Mouse (Mus musculus) limb, embryonic 11.5 days (tissue): ENCODE measurements around the gene Taf3. TPM values are rescaled to one million over a fixed set of nuclear protein-coding genes. Genes with fewer than 3 reads are reported as not detected.

ENCODE experiments used
- ATAC-seq: fragments of 200-750 bp; cut with Nextera tagmentation; 2 replicates; pipeline ENCODE4 v1.8.0; 2017; ENCODE audit warnings: low read depth; ENCODE audit not compliant: insufficient number of reproducible peaks, low FRiP score, low TSS enrichment
- DNase-seq: peaks from one replicate; pipeline ENCODE4 v3.0.0-alpha.2; 2015; ENCODE audit warnings: low spot score
- H3K27ac ChIP-seq: fragments of 300-500 bp; sonication (generic); replicated peaks from 2 replicates; pipeline ENCODE4 v1.5.1; 2014; ENCODE audit warnings: low read depth, mild to moderate bottlenecking, low read length
- H3K27me3 ChIP-seq: fragments of 300-500 bp; sonication (generic); 2 replicates; pipeline ENCODE4 v1.6.1; 2014; ENCODE audit warnings: mild to moderate bottlenecking, low read length, mixed read lengths; ENCODE audit not compliant: control insufficient read depth, insufficient read depth
- H3K36me3 ChIP-seq: fragments of 300-500 bp; sonication (generic); 2 replicates; pipeline ENCODE4 v1.6.1; 2014; ENCODE audit warnings: mild to moderate bottlenecking, low read length, moderate library complexity, mixed read lengths; ENCODE audit not compliant: control insufficient read depth, insufficient read depth
- H3K4me1 ChIP-seq: fragments of 300-500 bp; sonication (generic); 2 replicates; pipeline ENCODE4 v1.6.1; 2014; ENCODE audit warnings: low read length, mixed read lengths; ENCODE audit not compliant: control insufficient read depth, insufficient read depth
- H3K4me2 ChIP-seq: fragments of 300-500 bp; sonication (generic); 2 replicates; pipeline ENCODE4 v1.6.1; 2014; ENCODE audit warnings: low read depth, mild to moderate bottlenecking, moderate library complexity; ENCODE audit not compliant: severe bottlenecking
- H3K4me3 ChIP-seq: fragments of 300-500 bp; sonication (generic); 2 replicates; pipeline ENCODE4 v1.5.1; 2014; ENCODE audit warnings: low read depth, low read length
- H3K9ac ChIP-seq: fragments of 300-500 bp; sonication (generic); 2 replicates; pipeline ENCODE4 v1.6.1; 2014; ENCODE audit warnings: mild to moderate bottlenecking, low read length
- H3K9me3 ChIP-seq: fragments of 300-500 bp; sonication (generic); 2 replicates; pipeline ENCODE4 v1.6.1; 2016; ENCODE audit warnings: low read length; ENCODE audit not compliant: control insufficient read depth
- WGBS: fragments of 180-500 bp; shearing (Covaris S2); extraction: QIAGEN DNeasy Blood & Tissue Kit; methylation state at CpG from one replicate; pipeline ENCODE4 v1.1.7; 2014; 5-methylcytosine and 5-hydroxymethylcytosine counted together
- polyA plus RNA-seq: library from polyadenylated mRNA; unstranded; fragments of >200 nt; fragmentation: Nextera tagmentation; extraction: Ambion mirVana; gene quantifications from 2 replicates; pipeline ENCODE4 v1.2.1, GENCODE M21; 2014

The Taf3 gene
- polyA plus RNA-seq, 1 experiment from 2014 or later: 17.3 TPM

DNA sequence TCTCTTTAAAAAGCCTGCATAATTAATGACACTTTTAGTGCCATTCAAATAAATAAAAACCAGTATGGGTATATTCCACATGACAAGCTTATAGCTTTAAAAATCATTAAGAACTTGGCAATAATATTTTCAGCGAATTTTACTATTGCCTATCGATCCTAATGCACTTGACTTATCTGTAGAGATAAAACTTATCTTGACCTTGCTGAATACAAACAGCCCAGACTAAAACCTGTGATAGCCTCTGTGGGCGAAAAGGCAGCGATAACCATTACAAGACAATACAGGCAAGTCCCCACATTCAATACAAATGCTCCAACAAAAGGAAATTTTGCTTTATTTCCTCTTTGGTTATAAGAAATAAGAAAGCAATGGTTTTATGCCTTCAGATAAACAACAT lies 39.8 kb downstream of the Taf3 start:
- DNase-seq (no peak), ATAC-seq (no peak)
- H3K27ac ChIP-seq: no peak overlapping the region
- 91% methylated on average over 4 of the region's 4 CpGs for WGBS
- H3K4me1 ChIP-seq: no peaks in the 10 kb centered on the region
- no peak overlapping the region for H3K4me2 ChIP-seq
- no peaks in the 10 kb centered on the region for H3K9me3 ChIP-seq
- no peak overlapping the region for H3K9ac ChIP-seq
- H3K36me3 ChIP-seq: no peaks in the 10 kb centered on the region
- H3K27me3 ChIP-seq: no peaks in the 10 kb centered on the region
- H3K4me3 ChIP-seq: no peak overlapping the region

- no peaks in the 10 kb centered on the region for H3K4me1 ChIP-seq
- no peak for ATAC-seq
- no peaks in the 10 kb centered on the region for H3K27me3 ChIP-seq
- H3K27ac ChIP-seq: no peak overlapping the region
- no peak overlapping the region for H3K4me2 ChIP-seq
- H3K9me3 ChIP-seq: no peaks in the 10 kb centered on the region
- H3K4me3 ChIP-seq: no peak overlapping the region
- no peak overlapping the region for H3K9ac ChIP-seq
- DNase-seq: no peak
- 94% methylated on average over 8 of the region's 8 CpGs for WGBS
- H3K36me3 ChIP-seq: no peaks in the 10 kb centered on the region
Measured at GRCm38 (mm10) chr2:10004960-10005621, 43.3 kb downstream of the Taf3 start.

DNA sequence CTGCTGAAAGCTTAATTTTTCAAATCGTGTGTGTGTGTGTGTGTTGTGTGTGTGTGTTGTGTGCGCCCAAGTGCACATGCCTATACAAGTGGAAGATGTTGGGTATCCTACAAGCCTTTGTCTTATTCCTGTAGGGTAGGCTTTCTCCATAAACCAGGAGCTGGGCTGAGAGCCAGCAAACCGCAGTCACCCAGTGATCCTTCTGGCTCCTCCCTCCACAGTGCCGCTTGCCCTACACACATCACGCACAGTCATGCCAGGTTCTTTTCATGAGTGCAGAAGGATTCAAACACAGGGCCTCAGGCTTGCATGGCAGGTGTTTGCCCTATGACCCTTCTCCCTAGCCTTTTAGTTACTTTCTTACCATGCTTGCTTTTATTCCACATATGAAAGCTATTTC lies 45.0 kb downstream of the Taf3 start:
- ATAC-seq (no peak), DNase-seq (no peak)
- H3K36me3 ChIP-seq: no peaks in the 10 kb centered on the region
- 92% methylated on average over 5 of the region's 5 CpGs for WGBS
- H3K9me3 ChIP-seq: no peaks in the 10 kb centered on the region
- no peak overlapping the region for H3K4me3 ChIP-seq
- H3K27ac ChIP-seq: no peak overlapping the region
- no peak overlapping the region for H3K4me2 ChIP-seq
- H3K27me3 ChIP-seq: no peaks in the 10 kb centered on the region
- no peaks in the 10 kb centered on the region for H3K4me1 ChIP-seq
- no peak overlapping the region for H3K9ac ChIP-seq

GRCm38 (mm10) chr2:10001591-10001990 lies 46.8 kb downstream of the Taf3 start:
- Histone ChIP-seq H3K36me3 (no peaks in the 10 kb centered on the region), H3K9ac (no peak overlapping the region), H3K4me2 (no peak overlapping the region), H3K4me1 (no peaks in the 10 kb centered on the region), H3K9me3 (no peaks in the 10 kb centered on the region), H3K4me3 (no peak overlapping the region), H3K27me3 (no peaks in the 10 kb centered on the region), H3K27ac (no peak overlapping the region)
- no peak for ATAC-seq
- WGBS: 85% methylated on average over 2 of the region's 2 CpGs
- no peak for DNase-seq

DNA sequence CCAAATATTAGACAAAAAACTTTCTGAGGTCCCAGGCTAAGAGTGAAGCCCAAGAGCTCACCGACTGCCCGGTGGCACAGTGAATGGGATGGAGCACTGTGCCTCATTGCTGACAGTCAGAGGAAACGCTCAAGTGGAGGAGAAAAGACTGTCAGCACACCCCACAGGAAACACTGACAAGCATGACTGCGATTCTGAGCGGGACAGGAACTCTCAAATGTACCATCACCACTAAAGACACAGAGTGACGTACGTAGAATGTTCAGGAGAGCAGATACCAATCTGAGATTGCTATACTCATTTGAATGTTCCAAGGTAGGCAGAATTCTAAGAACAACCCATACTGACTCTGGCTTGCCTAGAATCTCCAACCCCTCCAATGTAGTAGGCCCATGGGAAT lies 50.9 kb downstream of the Taf3 start:
- Histone ChIP-seq H3K9ac (no peak overlapping the region), H3K9me3 (no peaks in the 10 kb centered on the region), H3K4me1 (no peaks in the 10 kb centered on the region), H3K27me3 (no peaks in the 10 kb centered on the region), H3K4me3 (no peak overlapping the region), H3K4me2 (no peak overlapping the region), H3K27ac (no peak overlapping the region), H3K36me3 (no peaks in the 10 kb centered on the region)
- DNase-seq: no peak
- ATAC-seq: no peak
- 89% methylated on average over 7 of the region's 7 CpGs for WGBS

DNA sequence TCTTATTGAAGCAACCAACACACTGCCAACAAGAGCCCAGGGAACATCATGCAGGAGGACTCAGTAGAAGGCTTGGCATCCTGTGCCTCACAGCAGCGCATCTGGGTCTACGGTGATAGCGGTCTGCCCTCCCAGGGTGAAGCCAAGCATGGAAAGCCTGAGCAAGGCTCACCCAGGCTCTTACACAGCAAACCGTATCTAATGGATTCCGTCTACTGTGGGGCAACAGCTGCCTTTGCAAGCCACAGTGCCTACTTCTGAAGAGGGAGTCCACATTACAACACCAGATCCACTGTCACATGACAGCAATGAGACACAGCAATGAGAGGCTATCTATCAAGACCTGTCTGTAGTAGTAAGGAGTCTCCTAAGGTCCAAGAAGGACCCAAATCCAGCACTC lies 52.3 kb downstream of the Taf3 start:
- Histone ChIP-seq H3K9ac (no peak overlapping the region), H3K4me3 (no peak overlapping the region), H3K4me1 (no peaks in the 10 kb centered on the region), H3K9me3 (no peaks in the 10 kb centered on the region), H3K27ac (no peak overlapping the region), H3K36me3 (no peaks in the 10 kb centered on the region), H3K4me2 (no peak overlapping the region), H3K27me3 (no peaks in the 10 kb centered on the region)
- WGBS: 93% methylated on average over 5 of the region's 5 CpGs
- DNase-seq (no peak), ATAC-seq (no peak)

DNA sequence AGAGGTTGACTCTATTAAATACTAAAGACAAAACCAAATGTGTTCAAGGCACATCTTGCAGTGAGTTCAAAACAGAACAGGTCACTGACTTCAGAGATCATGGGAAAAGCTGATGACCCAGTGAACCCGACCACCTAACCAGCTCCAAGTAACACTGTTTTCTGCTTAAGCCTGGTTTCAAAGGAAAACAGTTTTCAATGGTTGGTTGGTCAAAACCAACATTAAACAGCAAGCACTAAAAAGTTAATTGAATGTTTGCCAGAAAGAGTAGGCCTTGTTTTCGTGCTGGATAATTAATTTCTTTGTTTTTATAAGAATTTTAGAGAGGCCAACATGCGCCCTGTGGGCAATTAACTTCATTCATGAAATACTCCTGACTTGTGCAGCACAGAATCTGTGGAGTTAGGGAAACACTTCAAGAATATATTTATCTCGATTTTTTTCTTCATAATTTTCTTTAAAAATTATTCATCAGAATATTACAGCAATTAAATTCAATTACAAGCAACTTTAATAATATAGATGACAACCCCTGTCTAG lies 57.6 kb downstream of the Taf3 start:
- peaks cover 10% of the 10 kb centered on the region; the same call in 1 of the 2 replicates for H3K4me1 ChIP-seq
- H3K27me3 ChIP-seq: no peaks in the 10 kb centered on the region
- no peak overlapping the region for H3K27ac ChIP-seq
- H3K9ac ChIP-seq: no peak overlapping the region
- H3K4me3 ChIP-seq: no peak overlapping the region
- no peak overlapping the region for H3K4me2 ChIP-seq
- no peaks in the 10 kb centered on the region for H3K36me3 ChIP-seq
- 38% methylated on average over 4 of the region's 4 CpGs for WGBS
- no peaks in the 10 kb centered on the region for H3K9me3 ChIP-seq
- DNase-seq (no peak), ATAC-seq (no peak)

DNA sequence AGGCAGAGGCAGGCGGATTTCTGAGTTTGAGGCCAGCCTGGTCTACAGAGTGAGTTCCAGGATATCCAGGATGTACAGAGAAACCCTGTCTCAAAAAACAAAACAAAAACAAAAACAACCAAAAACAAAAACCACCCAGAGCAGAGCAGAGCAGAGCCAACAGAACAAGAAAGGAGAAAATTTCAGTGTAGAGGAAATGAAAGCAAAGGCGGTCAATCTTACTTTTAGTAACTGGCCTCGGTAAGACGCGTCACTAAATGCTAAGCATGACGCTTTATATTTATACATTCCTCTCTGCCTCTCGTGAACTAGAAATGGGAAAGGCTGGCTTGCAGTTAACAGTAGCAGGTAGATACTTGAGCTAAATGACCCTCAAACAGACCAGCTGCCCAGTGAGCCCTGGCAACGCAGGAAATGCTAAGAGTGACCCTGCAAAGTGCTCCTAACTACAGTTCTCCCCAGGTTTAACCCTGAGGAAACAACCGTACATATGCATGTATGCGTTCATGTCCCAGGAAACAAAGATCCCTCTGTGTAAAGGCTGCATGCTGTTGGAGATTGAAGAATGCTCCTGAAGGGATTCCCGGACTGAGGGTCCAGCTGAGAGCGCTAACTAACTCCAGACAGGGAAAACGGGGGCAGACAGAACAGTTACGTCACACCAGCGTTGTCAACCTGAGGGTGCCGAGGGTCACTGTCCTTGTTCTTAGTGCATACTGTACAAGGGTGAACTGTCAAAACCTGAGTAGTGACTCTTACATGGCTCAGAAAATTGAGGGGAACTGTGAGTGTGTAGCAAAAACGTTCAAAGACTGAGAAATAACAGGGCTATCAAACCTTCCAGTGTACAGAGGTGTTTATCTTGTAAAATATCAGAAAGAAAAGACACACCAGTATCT lies 58.5 kb downstream of the Taf3 start:
- H3K4me3 ChIP-seq: no peak overlapping the region
- ATAC-seq (no peak), DNase-seq (no peak)
- no peak overlapping the region for H3K27ac ChIP-seq
- H3K36me3 ChIP-seq: no peaks in the 10 kb centered on the region
- no peaks in the 10 kb centered on the region for H3K27me3 ChIP-seq
- H3K4me1 ChIP-seq: peaks cover 10% of the 10 kb centered on the region; the same call in 1 of the 2 replicates
- whole genome bisulfite sequencing: 61% methylated on average over 17 of the region's 17 CpGs
- H3K9ac ChIP-seq: no peak overlapping the region
- no peaks in the 10 kb centered on the region for H3K9me3 ChIP-seq
- no peak overlapping the region for H3K4me2 ChIP-seq
